Mouse (Mus musculus): ENCODE results near the gene Col20a1.

DNA sequence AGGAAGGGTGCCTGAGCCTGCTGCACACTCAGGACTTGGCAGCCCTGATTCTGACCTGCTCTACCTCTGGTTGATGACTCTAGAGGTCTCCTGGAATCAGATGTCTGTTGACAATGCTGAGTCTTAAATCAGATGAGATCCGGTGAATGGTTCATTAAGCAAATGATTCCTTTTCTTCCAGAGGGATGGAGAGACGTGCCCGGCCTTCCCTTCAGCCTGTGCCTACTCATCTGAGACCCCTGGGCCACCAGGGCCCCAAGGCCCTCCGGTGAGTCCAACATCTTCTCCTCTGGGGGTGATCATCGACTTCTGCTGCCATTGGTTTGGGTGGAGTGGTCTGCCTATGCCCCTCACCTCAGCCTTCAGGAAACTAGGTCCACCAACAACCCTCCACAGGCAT lies 22.0 kb downstream of the Col20a1 start:
- TF ChIP-seq POLR2A (IDR thresholded peaks at IDR 0.05; ENCODE audit: low read depth, low read length) (no peak), CTCF (IDR thresholded peaks at IDR 0.05; ENCODE audit: extremely low read depth, insufficient read length, insufficient replicate concordance, low read depth, low read length) (no peak)
